Mouse (Mus musculus) thymus, adult 2 months (tissue): Measurements from ENCODE around the gene Tmem59.

Experiments
- CTCF ChIP-seq: fragments of 200-500 bp; IDR thresholded peaks from 2 replicates; pipeline ENCODE4 v1.5.1; 2012; ENCODE audit warnings: mild to moderate bottlenecking, control low read depth, low read length, moderate library complexity, borderline replicate concordance; ENCODE audit not compliant: control insufficient read depth, poor library complexity, insufficient read depth; ENCODE audit errors: extremely low read depth
- POLR2A ChIP-seq: fragments of 200-500 bp; IDR thresholded peaks from 2 replicates; pipeline ENCODE4 v1.6.1; 2012; ENCODE audit warnings: mild to moderate bottlenecking, low read length, control low read depth, moderate library complexity; ENCODE audit not compliant: control insufficient read depth, poor library complexity, insufficient read depth; ENCODE audit errors: extremely low read depth

- TF ChIP-seq CTCF (no peak), POLR2A (no peak)
These were observed 21.2 kb upstream of the Tmem59 start for GRCm38 (mm10) chr4:107156983-107157401.
